Mouse (Mus musculus) embryo, embryonic 11 days (tissue): Measurements from ENCODE around the gene Rab27a.
"Not testable (repeated sequence)": the region's sequence is repeated elsewhere in the genome, so short reads cannot be mapped to it uniquely, and the experiment has no call there.

Experiments used
- DNase-seq: peaks from one replicate; pipeline ENCODE4 v3.0.0-alpha.2; 2015

The Rab27a gene

DNA sequence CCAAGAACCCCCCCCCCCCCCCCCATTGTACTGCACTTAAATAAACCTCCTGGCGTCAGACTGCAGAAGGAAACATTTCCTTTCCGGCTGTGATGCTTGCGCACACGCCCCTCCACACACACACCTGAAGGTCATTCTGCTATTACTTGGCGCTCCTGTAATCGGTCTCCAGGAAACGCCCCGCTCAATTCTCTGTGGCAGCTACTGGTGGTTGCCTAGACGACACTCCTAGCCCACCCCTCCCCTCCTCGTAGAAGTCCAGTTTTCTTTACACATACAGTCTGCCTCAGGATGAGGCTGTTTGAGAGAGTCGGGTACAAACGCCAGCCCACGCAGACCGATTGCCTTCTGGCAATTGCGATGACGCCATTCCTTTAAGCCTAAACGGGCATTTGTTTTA lies 49.9 kb downstream of the Rab27a start:
- DNase-seq = peak; percentile 40

- no peak for DNase-seq
Measured at GRCm38 (mm10) chr9:73097898-73098297, 53.2 kb downstream of the Rab27a start.

- no peak for DNase-seq
Measured at GRCm38 (mm10) chr9:73101536-73101935, 56.9 kb downstream of the Rab27a start, which contains the start of gene Khdc3. TSS of gene Khdc3 (plus strand) at chr9:73101836.

DNA sequence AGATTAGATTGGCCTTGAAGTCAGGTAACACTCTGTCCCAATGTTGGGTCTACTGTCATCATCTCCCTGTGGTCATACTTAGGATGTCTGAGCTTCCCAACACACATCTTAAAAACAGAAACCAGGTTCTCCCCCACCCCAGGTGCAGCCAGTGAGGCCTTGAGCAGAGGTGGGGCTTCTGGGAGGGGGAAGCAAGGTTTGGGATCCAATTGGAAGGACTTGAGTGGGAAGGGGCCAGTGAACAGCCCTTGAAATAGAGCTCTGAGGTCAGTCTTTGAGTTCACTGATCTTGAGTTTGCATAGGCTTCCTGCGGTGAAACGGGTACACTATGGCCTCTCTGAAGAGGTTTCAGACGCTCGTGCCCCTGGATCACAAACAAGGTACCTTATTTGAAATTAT lies 57.5 kb downstream of the Rab27a start, which contains the start of gene Gm20509:
Gm20509 (plus strand) TSS at position 290 of the 400 bp plus-strand sequence.
- no peak for DNase-seq

DNA sequence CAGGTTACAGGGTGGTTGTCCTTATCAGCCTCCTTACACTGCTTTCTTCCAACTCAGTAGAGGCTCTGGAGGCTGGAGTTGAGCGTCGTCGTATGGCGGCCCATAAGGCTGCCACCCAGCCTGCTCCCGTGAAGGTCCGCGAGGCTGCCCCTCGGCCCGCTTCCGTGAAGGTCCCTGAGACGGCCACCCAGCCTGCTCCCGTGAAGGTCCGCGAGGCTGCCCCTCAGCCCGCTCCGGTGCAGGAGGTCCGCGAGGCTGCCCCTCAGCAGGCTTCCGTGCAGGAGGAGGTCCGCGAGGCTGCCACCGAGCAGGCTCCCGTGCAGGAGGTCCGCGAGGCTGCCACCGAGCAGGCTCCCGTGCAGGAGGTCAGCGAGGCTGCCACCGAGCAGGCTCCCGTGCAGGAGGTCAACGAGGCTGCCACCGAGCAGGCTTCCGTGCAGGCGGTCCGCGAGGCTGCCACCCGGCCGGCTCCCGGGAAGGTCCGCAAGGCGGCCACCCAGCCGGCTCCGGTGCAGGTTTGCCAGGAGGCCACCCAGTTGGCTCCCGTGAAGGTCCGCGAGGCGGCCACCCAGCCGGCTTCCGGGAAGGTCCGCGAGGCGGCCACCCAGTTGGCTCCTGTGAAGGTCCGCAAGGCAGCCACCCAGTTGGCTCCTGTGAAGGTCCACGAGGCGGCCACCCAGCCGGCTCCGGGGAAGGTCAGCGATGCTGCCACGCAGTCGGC lies 58.7 kb downstream of the Rab27a start:
- DNase-seq = peak; percentile 60

DNA sequence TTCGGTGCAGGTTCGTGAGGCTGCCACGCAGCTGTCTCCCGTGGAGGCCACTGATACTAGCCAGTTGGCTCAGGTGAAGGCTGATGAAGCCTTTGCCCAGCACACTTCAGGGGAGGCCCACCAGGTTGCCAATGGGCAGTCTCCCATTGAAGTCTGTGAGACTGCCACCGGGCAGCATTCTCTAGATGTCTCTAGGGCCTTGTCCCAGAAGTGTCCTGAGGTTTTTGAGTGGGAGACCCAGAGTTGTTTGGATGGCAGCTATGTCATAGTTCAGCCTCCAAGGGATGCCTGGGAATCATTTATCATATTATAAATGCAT lies 59.2 kb downstream of the Rab27a start:
- no peak for DNase-seq

DNA sequence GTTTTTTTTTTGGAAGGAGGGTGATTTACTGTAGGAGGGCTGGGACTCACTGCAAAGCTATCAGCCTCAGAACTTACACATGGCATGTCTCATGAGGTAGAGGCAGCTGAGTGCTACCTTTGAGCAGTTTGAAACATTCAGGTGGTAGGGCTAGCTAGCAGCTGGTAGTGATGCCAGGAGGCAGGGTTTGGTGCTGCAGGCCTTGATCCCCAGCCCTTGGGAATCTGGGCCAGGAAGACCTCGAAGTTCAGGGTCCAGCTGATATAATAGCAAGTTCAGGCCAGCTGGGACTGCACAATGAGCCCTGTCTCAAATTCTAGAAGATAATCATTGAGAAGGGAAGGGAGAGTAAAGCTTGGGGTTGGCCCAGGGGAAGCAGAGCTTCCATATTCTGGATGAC lies 60.5 kb downstream of the Rab27a start:
- no peak for DNase-seq

- DNase-seq = no peak
Measured at GRCm38 (mm10) chr9:73105771-73106170, 61.1 kb downstream of the Rab27a start.

GRCm38 (mm10) chr9:73112919-73113906 lies 68.6 kb downstream of the Rab27a start, which contains the start of gene Rsl24d1:
TSS of gene Rsl24d1 (plus strand) at chr9:73113426.
- peak; percentile 94 for DNase-seq

GRCm38 (mm10) chr9:73116704-73117103 lies 72.0 kb downstream of the Rab27a start:
- DNase-seq = not testable (repeated sequence)

DNA sequence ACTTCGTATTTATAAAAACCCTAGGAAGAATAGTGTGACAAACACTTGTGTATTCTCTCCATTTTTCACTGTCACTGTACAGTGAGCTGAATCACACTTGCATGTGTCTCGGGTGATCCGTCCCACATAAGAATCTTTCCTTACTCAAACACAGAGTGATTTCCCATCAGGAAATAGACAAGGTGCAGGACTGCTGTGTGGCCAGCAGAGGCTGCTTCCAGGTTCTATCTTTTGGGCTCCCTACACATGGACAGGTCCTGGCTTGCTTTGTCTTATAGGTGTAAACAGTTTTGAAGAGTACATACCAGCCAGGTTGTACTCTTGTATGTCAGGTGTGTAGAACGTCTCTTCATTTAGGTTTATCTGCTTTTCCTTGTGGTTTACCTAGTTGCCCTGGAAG lies 73.4 kb downstream of the Rab27a start:
- DNase-seq = no peak

DNA sequence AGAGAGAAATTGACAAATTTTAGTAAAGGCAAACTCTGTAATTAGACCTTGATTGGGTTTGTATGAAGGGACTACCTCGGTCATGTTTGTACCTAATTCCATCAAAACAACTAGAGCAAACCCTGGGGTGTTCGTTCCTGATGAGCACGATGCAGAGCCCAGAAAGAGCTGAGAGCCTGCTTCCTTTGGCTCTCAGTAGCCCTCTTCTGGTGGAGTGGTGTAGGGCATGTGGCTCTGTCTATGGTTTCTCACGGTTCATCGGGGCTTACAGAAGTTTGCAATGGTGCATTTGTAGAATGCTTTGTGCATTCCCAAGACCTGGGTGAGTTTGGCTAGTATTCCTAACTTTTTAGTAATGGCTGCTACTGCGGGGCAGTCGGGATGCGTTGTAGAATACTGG lies 77.1 kb downstream of the Rab27a start:
- DNase-seq = peak; percentile 29

DNA sequence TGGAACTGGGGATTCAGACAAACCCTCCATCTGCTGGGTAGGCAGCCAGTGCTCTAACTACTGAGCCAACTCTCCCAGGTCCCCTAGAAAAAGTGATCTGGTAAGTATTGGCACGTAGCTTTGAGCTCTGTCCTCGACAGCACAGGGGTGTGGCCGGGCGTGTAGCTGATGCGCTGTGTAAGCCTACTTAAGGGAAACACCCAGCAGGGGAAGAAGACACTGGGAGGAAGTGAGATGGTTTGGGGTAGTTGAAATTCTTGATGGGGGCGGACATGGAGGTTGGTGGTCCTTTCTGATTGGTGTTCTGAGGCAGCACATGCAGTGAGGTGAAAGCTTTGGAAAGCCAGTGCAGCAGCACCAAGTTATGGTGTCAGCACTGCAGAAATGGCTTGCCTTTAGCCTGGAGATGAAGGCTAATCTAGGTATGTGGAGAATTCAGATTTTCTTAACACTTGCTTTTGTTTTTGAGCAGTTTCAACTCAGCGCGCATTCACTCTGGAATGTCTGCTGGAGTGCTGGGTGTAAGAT lies 80.5 kb downstream of the Rab27a start:
- no peak for DNase-seq

DNA sequence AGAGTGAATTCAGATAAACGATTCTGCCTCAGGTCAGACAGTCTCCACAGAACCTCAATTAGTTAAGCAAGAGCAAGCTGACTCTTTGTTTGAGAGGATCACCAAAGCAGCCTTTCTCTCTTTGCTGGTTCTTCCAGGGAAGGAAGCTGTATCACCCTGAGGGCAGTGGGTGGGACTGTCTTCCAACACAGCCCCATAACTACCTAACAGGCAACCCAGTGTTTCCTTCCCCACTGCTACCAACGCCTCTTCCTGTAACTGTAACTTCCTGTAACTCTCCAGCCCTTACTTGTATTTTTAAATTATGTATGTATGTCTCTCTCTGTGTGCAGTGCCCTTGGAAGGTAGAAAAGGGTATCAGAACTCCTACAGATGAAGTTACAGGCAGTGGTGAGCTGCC lies 82.8 kb downstream of the Rab27a start:
- DNase-seq = no peak

DNA sequence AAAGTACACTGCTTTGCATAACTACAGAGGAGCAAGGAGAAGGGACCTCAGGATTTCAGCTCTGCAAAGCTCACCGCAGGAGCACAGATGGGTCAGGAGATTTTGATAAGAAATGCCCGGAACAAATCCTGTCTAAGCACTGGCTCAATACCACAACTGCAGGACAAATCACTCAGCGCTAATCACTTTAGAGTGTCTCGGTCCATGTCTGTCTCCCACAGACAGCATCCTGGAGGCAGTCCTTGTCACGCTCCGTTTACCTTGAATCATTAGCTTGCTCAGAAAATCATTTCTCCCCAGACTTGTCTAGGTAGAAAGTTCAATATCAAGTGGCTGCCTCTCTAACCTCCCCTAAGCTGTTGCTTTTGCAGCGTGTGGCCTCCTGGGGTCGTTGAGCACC lies 85.2 kb downstream of the Rab27a start:
- no peak for DNase-seq

GRCm38 (mm10) chr9:73130529-73130928 lies 85.9 kb downstream of the Rab27a start:
- DNase-seq = no peak

- peak; percentile 25 for DNase-seq
Measured at GRCm38 (mm10) chr9:73137341-73137886, 92.8 kb downstream of the Rab27a start.
